Mouse (Mus musculus) v-Abl transformed pro-B cells (cell line): ENCODE results near the gene Supv3l1.
"Not testable (repeated sequence)": the region's sequence is repeated elsewhere in the genome, so short reads cannot be mapped to it uniquely, and the experiment has no call there.

Source experiments
- in situ Hi-C, 2 experiments: fragments of 400-800 bp; cut with MboI; formaldehyde crosslinking; loops; one replicate each; pipeline ENCODE4 v1.15.1; 2025; ENCODE audit not compliant: unreplicated experiment in 2 of 2

Gene Supv3l1

DNA sequence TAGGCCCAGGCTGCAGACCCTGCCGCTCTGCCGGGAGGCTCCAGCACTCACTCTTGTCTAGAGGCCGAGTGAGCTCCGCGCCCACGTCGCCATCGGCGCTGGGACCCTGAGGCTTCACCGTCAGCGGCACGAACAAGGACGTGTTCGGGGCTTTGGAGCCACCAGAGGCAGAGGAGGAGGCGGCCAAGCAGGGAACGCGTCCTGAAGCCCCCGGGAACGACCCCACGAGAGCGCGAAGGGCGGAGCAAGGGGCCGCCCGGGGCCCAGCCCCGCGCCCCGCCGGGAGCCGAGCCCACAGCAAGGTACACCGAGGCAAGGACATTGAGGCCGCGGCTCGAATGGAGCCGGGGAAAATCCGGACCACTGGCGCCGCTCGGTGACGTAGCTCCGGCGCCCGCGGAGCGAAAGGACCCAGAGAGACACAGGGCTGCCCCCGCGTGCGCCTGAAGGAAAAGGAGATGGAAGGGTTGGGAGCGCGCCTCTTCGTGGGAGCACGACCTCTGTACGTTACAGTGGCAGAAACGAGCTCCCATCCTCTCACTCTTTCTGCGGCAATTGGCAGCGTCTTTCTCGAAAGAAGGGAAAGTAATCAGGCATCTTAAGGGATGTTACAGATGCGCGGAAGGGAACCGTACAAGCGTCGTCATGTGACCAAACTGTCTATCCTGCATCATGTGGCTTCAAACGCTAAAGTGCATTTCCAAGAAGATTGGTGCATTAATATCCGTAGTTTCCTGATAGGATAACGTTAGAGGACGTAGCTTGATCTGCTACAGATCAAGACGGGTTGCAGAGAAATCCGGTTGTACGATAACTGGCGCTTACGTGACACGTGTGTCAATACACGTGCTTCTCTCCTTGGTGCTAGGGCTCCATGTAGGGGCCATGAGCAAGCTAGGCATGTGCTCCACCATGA, at the start of gene Supv3l1, which contains the start of gene 4930507D05Rik:
Gene Supv3l1 (minus strand): TSS at position 375 of the 916 bp plus-strand sequence.
Gene 4930507D05Rik (plus strand): TSS at position 126 of the 916 bp plus-strand sequence.
- in situ Hi-C loops, result loop anchor here (5.0 to 25.0 kb wide), 5 partner anchors 38 to 1312 kb away; partner anchors contain the start of genes Sar1a (in 2 of the 2), Tysnd1 (in 2 of the 2), Sgpl1 (in 1 of the 2) and Vps26a (in 1 of the 2)

DNA sequence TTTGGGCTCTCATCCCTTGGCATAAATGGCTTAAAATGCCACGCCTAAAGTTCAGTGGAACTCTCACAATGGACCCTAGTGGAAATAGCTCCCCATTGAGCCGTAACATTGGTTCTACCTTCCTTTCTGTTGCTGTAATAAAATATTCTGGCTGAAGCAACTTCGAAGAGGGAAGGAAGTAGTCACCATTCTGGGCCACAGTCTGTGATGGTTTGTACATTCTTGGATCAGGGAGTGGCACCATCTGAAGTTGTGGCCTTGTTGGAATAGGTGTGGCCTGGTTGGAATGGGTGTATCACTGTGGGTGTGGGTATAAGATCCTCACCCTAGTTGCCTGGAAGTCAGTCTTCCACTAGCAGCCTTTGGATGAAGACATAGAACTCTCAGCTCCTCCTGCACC, 42.1 kb upstream of the Supv3l1 start:
- in situ Hi-C loops, result not testable (repeated sequence)

DNA sequence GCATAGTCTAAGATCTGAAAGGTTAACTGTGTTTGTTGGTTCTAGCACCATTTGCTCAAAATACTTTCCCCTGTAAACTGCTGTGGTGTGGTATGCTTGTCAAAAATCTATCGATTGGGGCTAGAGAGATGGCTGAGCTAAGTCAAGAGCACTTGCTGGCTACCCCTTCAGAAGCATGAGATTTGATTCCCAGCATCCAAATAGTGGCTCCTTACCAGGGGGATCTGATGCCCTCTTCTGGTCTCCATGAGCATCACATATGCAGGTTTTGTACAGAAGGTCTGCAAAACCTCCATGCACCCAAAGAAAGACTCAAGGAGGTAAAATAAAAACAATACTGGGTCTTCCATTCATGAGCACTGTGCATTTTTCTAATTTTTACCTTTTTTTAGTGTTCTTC, 38.7 kb upstream of the Supv3l1 start:
- in situ Hi-C loops, result loop anchor here (5.0 to 10.0 kb wide), 4 partner anchors 36 to 383 kb away; no protein-coding TSS in a partner anchor

DNA sequence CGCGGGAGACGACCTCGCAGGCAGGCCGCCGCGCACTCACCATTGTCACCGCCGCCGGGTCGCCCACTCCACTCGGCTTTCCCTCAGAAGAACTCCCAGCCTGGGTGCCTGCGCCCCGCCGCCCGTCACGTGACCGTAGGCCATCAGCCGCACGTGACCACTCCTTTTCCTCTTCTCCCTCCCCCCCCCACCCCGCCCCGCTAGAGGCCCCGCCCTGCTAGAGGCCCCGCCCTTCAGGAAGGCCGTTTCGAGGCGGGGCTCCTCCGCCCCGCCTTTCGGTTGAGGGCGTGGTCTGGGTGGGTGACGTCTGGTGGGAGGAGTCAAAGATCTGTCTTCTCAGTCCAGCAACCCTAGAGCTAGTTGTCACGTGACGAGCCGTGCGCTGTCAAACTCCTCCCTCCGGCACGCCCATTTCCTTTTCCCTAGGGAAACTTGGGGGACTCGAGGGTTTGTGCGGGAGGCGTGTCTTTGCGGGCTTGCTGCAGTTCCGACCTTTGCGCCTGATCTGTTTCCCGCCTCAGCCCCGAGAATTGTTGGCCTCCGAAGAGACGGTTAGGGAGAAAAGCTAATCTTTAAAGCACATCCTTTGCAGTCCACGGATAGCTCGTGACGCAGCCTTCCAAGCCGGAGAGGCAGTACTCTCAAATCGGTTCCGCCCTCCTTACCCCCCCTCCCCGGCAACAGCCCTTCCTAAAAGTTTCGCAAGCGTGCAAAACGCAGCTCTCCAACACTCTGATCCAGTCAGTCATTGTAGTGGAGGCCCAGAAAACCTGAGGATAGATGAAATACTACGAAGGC, 37.3 kb upstream of the Supv3l1 start, which contains the start of gene Vps26a:
Gene Vps26a (minus strand): TSS at position 188 of the 798 bp plus-strand sequence.
- in situ Hi-C loops, result loop anchor here (5.0 to 10.0 kb wide), 4 partner anchors 35 to 382 kb away; no protein-coding TSS in a partner anchor

DNA sequence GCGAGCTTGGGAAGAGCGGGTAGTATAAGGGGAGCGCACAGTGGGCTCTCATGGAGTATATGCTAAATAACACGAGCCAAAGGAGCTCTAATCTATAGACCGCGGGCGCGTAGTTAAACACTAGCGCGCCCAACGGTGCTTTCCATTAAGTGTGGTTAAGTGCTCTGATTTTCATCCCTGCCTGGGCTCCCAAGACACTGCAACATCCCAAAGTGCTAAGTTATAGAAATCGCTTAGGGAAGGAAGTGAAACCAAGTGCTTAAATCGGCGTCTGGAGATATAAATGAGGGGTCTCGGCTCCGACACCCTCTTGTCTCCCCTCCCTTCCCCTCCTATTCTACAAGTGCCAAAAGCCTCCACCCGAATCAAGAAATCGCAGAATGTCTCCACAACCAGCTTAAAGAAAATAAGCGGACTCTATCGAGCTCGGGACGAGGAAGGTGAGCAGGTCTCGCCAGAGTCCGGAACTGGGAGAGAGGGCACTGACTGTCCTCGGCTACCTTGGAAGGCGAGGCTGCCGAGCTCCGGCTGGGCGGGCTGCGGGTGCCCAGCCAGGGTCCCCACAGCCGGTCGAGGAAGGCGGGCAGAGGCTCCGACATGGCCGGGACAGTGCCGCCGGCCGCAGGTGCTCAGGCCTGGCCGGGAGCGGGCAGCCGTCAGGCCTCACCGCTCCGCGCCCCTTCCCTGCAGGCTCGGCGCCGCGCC, 36.5 kb upstream of the Supv3l1 start:
- in situ Hi-C loops, result loop anchor here (5.0 to 10.0 kb wide), 4 partner anchors 34 to 381 kb away; no protein-coding TSS in a partner anchor

DNA sequence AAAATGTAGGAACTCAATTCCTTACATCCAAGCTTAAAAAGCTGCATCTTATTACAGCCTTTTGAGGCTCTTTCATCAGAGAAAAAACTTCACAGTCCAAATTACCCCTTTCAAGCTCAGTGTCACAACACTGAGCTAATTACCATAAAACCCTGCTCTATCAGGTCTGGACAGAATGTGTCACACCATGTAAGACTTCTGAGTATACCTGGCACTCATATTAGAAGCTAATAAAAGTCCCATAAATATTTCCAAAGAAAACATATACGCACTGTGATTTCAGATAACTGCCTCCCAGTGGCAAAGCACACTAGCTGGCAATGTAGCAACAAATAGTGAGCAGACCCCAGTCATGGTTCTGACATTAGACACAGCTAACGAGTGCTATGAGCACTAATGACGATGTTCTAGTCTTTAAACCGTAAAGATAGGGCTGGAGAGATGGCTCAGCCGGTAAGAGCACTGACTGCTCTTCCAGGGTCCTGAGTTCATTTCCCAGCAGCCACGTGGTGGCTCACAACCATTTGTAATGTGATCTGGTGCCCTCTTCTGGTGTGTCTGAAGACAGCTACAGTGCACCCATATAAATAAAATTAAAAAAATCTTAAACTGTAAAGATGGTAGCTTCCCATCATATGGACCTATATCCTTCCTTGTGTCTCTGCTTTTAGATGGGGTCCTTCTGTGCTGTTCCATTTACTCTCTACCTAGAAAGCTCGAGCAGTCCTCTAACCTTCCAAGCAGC, 31.7 kb upstream of the Supv3l1 start:
- in situ Hi-C loops, result loop anchor here in 1 of 2 experiments (10.0 kb wide), 1 partner anchor 376 kb away; no protein-coding TSS in a partner anchor

DNA sequence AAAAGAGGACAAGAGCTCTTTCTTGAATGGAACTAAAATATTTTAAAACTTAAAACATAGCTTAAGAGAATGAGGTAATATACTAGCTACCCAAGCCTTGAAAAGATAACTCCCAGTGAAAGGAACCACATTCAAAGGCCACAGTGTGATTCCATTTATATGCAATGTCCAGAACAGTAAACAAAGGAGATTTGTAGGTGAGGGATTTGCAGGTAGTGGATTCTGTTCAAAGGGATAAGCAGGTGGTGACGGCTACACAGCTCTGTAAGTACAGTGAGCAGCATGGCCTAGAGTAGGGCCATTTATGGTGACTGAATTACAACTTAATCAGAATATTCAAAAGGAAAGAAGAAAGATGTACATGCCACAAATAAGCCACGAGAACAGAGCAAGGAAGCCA, 27.4 kb upstream of the Supv3l1 start:
- in situ Hi-C loops, result loop anchor here in 1 of 2 experiments (10.0 kb wide), 1 partner anchor 298 kb away; no protein-coding TSS in a partner anchor

DNA sequence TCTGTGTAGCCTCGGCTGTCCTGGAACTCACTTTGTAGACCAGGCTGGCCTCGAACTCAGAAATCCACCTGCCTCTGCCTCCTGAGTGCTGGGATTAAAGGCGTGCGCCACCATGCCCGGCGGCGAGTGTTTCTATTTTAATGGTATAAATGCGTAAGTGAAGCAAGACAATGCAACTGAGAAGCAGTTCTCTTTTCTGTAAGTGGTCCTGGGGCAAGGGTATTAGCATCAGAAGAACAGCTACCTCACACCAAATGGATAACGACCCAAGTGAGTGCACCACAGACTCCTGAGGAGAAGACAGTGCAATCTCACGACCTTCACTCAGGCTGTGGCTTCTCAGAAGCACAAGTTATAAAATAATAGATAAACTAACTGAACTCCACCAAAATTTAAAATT, 25.4 kb upstream of the Supv3l1 start:
- in situ Hi-C loops, result loop anchor here (10.0 to 25.0 kb wide), 4 partner anchors 287 to 1338 kb away; partner anchors contain the start of genes Sar1a (in 2 of the 2), Tysnd1 (in 2 of the 2) and Sgpl1 (in 1 of the 2)

DNA sequence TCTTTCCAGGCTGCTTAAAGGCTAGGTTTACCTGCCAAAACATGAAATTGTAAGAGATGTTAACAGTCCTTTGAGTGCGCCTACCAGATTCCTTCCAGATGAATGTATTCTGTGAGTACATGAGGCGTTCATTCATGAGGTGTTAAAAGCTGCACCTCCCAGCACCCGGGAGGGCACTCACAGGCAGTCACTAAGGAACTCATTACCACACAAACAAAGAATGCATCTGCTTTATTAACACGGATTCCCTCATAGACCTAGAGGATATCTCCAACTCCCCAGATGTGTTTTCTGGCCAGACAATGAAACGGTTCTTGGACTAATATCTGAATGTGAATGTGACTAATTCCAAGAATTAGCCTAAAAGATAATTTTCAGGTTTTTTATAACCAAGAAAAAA, 21.6 kb upstream of the Supv3l1 start:
- in situ Hi-C loops, result loop anchor here (10.0 to 25.0 kb wide), 4 partner anchors 291 to 1334 kb away; partner anchors contain the start of genes Sar1a (in 2 of the 2), Tysnd1 (in 2 of the 2) and Sgpl1 (in 1 of the 2)

DNA sequence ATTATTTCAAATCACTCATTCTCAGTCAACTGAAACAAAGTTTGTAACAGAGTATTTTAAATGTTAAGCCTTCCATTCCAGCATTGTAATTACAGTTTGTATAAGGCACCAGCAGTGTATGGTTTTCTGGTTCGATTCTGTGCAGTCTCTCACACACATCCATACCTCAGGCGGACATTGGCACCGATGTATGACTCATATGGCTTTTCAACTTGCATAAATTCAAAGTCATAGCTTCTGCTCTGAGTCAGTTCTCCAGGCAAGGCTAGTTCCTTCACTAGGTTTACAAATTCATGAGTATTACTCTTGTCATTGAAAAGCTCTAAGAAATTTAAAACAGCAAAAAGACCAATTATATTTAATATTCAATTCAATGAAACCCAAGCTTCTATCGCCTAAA, 20.2 kb upstream of the Supv3l1 start:
- in situ Hi-C loops, result loop anchor here (10.0 to 25.0 kb wide), 4 partner anchors 293 to 1332 kb away; partner anchors contain the start of genes Sar1a (in 2 of the 2), Tysnd1 (in 2 of the 2) and Sgpl1 (in 1 of the 2)

DNA sequence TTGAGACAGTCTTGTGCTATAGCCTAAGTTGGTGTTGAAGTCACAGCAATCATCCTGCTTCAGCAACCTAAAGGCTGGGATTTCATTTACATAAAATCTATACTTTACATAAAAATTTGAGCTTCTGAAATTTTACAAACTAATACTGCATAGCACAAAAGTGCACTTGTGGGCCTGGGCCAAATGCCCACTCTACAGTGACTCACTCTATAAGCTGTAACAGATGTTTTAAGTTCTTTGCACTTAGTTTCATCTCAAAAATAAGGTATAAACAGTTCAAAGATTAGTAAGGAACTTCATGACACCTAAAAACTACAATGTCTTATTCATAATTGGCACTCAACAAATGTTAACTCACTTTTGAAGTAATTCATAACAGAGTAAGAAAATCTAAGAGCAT, 11.8 kb upstream of the Supv3l1 start:
- in situ Hi-C loops, result loop anchor here (25.0 kb wide), 3 partner anchors 301 to 1324 kb away; partner anchors contain the start of genes Sar1a (in 2 of the 2), Tysnd1 (in 2 of the 2) and Sgpl1 (in 1 of the 2)

DNA sequence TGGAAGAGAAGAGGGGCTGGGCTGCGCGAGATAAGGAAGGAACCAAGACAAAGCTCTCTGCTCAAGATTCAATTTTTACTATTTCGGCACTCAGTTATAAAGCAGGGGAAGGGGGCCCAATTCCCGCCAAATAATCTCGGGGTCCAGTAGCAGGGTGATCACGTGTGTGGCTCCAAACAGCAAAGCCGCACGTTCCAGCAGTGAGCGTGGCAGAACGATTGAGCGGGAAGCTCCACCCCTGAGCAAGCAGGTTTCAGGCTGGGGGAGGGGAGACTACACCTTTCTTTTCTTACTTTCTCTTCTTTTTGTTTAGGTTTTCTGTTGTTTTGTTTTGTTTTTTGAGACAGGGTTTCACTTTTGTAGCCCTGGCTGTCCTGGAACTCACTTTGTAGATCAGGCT, 2.5 kb upstream of the Supv3l1 start:
- in situ Hi-C loops, result loop anchor here (5.0 to 25.0 kb wide), 5 partner anchors 35 to 1315 kb away; partner anchors contain the start of genes Sar1a (in 2 of the 2), Tysnd1 (in 2 of the 2), Sgpl1 (in 1 of the 2) and Vps26a (in 1 of the 2)

DNA sequence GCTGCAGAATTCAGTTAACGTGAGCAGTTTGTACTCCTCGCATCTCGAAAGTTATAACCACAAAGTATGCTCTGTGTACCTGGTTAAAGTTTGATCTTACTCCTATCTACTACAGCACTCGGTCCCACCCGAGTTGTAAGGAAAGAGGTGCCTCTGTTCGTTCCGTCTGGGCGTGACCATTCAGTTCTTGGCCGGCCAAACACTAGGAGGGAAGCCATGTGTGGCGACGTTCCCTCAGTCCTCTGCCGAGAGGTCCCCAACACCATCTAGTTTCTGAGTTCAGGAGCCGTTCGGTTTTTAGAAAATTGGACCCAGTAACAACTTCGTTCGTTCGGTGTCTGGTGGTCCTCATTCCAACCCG, 722 bp upstream of the Supv3l1 start:
- in situ Hi-C loops, result loop anchor here (5.0 to 25.0 kb wide), 5 partner anchors 37 to 1313 kb away; partner anchors contain the start of genes Sar1a (in 2 of the 2), Tysnd1 (in 2 of the 2), Sgpl1 (in 1 of the 2) and Vps26a (in 1 of the 2)

DNA sequence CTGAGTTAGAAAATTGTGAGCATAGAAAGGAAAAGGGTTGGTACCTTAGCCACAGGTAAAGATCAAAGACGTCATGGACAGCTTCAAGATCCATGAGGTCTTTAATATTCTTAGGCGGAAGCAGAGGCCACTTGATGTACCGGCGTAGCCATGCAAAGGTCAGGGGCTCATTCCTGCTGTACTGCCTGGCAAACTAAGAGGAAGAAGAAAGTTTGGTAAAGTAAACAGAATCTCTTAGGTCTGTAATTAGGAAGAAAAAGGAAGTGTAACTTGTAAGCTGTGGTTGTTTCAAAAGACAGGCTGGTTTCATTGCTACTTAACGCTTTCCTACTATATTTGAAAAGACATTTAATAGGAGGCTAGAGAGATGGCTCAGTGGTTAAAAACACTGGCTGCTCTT, 19.1 kb downstream of the Supv3l1 start:
- in situ Hi-C loops, result no loop called here

DNA sequence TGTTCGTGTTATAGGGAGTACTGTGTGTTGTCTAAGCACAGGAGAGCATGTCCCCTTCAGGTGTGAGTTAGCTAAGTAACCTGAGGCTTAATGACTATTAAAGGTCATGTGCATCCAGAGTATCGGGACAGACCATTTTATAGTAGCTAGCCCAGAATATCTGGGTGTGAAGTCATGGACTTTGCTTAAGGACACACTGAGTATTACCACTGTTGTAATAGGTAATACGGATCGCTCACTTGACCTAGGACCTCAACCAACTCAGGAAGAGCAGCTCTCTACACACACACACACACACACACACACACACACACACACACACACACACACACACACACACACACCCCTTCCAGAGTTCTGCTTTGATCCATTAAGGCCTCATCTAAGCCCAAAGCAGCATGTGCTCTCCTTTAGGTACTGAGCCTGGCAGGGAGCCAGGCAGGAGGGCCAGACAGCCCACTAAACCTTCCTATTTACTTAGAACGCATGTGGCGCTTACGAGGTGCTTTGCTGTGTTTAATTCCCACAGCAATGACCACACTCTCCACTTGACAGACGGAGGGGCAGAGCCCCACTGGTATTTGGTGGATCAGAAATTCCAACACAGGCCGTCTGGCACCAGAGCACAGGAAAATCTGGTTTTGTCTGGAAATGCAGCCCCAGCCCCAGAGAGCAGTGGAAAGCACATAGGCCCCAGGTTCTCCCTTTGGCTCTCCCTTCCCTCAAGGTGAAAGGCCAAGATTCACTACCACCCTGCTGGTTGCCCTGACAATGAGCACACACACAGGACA, 24.3 kb downstream of the Supv3l1 start:
- in situ Hi-C loops, result no loop called here

DNA sequence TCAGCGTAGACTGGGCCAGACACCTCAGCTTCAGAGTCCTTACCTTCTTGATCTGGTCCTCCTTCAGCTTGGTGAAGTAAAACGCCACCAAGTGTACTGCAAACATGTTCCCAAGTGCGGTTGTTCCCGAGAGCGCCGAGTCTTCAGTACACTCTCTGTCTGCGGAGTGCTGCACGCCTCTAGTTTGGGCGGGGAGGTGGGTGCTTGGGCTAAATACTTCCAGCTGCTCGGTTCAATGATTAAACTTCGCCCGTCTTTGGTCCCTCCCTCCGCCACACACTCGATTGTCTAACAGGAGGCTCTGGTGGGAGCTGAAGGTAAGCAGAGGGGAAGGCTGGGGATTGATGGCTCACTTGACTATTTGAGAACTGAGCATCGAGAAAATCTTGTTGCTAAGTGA, 27.3 kb downstream of the Supv3l1 start, which contains the start of gene Hkdc1:
Gene Hkdc1 (minus strand): TSS at position 237 of the 400 bp plus-strand sequence.
- in situ Hi-C loops, result loop anchor here in 1 of 2 experiments (25.0 kb wide), 1 partner anchor 585 kb away; no protein-coding TSS in a partner anchor

DNA sequence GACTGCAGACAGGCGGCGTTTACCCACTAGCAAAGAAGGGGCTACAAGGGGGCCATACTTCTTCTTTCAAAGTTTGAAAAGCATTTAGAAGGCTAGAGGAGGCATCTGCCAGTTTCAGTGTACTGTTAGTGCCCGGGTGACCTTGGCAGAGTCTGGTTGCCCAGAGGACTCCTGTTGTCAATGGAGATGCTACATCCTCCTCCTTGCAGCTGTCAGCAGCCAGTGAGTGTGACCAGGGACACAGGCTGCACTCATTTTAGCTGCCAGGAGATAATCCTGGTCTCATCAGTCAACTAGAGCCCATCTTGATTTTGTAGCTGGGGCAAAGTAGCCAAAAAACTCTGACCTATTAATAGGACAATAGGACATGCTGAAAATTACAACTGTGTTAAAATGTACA, 28.4 kb downstream of the Supv3l1 start:
- in situ Hi-C loops, result loop anchor here in 1 of 2 experiments (25.0 kb wide), 1 partner anchor 584 kb away; no protein-coding TSS in a partner anchor
